Mouse (Mus musculus) stomach, postnatal 0 days (tissue): Measurements from ENCODE around the gene Podxl.
"Not testable (repeated sequence)": the region's sequence is repeated elsewhere in the genome, so short reads cannot be mapped to it uniquely, and the experiment has no call there.

Source experiments
- CTCF ChIP-seq: IDR thresholded peaks from 2 replicates; pipeline ENCODE4 v1.5.1; 2016; ENCODE audit warnings: antibody characterized with exemption, low read depth, mild to moderate bottlenecking, moderate library complexity
- EP300 ChIP-seq: optimal IDR thresholded peaks from 2 replicates; pipeline ENCODE3; 2016; ENCODE audit warnings: antibody characterized with exemption

DNA sequence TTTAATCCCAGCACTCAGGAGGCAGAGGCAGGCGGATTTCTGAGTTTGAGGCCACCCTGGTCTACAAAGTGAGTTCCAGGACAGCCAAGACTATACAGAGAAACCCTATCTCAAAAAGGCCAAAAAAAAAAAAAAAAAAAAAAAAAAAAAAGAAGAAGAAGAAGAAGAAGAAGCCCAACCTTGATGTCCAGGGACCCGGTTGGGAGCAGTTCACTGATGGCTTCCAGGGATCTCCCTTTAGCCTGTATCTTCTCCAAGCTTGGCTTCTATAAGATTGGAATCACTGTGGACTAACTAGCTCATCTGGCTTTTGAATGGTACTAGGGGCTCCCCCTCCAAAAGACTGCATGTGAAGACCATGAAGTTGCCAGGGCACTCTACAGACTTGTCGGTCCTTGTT is 1.8 kb downstream of the Podxl start:
- not testable (repeated sequence) for TF ChIP-seq CTCF, EP300
